Comparison of ENCODE assay signal across 7 mouse cellular contexts in the genomic region with DNA sequence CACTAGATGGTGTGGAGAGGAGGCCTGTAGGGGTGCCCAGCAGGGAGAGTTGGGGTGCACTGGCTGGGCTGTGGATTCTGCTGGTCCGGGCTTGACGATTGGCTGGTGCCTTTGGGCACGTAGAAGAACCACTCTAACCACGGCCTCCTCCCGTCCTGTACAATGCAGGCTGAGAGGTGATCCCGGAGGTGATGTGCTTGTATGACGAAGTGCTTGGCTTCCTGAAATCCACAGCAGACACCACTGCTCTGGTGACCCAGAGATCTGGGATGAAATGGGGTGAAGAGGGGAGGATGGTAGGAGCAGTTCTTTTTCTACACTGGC. TPM values are rescaled to one million over a fixed set of nuclear protein-coding genes. Genes with fewer than 3 reads are reported as not detected.
A peak's percentile ranks its signal among the peaks of the same experiment; 100 is the strongest.
DNase-seq lines count a peak whose midpoint lies in the region; ATAC-seq and TF ChIP-seq lines count a peak whose summit lies in the region.

No protein-coding gene starts in this region.

- no peak overlapping the region for H3K9ac ChIP-seq in lung, postnatal 0 days (replicated peaks; ENCODE audit: low read depth)
- H3K9ac ChIP-seq in limb, embryonic 12.5 days (replicated peaks): peak overlapping the region; percentile 85
- H3K9ac ChIP-seq in stomach, embryonic 15.5 days: no peak overlapping the region

- WGBS in lung, postnatal 0 days: 34% methylated on average over 7 of the region's 7 CpGs
- WGBS in lung, adult 2 months: 63% methylated on average over 7 of the region's 7 CpGs
- WGBS in limb, embryonic 12.5 days: 11% methylated on average over 7 of the region's 7 CpGs
- 24% methylated on average over 7 of the region's 7 CpGs for WGBS in stomach, embryonic 15.5 days

- H3K9me3 ChIP-seq in lung, postnatal 0 days (ENCODE audit: low read length): no peaks in the 10 kb centered on the region
- no peaks in the 10 kb centered on the region for H3K9me3 ChIP-seq in limb, embryonic 12.5 days
- H3K9me3 ChIP-seq in stomach, embryonic 15.5 days: no peaks in the 10 kb centered on the region

- no peak overlapping the region for H3K4me3 ChIP-seq in lung, postnatal 0 days (ENCODE audit: low read depth, low read length)
- no peak overlapping the region for H3K4me3 ChIP-seq in lung, adult 2 months (replicated peaks; ENCODE audit: extremely low read depth, low read depth, low read length)
- H3K4me3 ChIP-seq in embryonic fibroblast, embryonic 13.5 days (ENCODE audit: insufficient read depth, low read length): peak overlapping the region; percentile 3; the same call in 1 of the 2 replicates
- H3K4me3 ChIP-seq in limb, embryonic 12.5 days (replicated peaks): peak overlapping the region; percentile 65
- peak overlapping the region; percentile 32; the same call in 1 of the 2 replicates for H3K4me3 ChIP-seq in stomach, embryonic 15.5 days (replicated peaks)

- H3K27me3 ChIP-seq in lung, postnatal 0 days (replicated peaks; ENCODE audit: insufficient read depth, low read length): no peaks in the 10 kb centered on the region
- no peaks in the 10 kb centered on the region for H3K27me3 ChIP-seq in limb, embryonic 12.5 days
- H3K27me3 ChIP-seq in stomach, embryonic 15.5 days (replicated peaks): no peaks in the 10 kb centered on the region

- TF ChIP-seq EP300 in lung, postnatal 0 days (IDR thresholded peaks at IDR 0.05): no peak

- peaks cover 11% of the 10 kb centered on the region; the same call in 1 of the 2 replicates for H3K4me1 ChIP-seq in lung, postnatal 0 days (ENCODE audit: insufficient read depth, low read depth, low read length)
- peaks cover 7% of the 10 kb centered on the region for H3K4me1 ChIP-seq in lung, adult 2 months (ENCODE audit: control insufficient read depth, insufficient read depth, low read length)
- H3K4me1 ChIP-seq in embryonic fibroblast, embryonic 13.5 days (ENCODE audit: control insufficient read depth, insufficient read depth, low read length): peaks cover 20% of the 10 kb centered on the region
- H3K4me1 ChIP-seq in limb, embryonic 12.5 days (replicated peaks): peaks cover 46% of the 10 kb centered on the region
- peaks cover 30% of the 10 kb centered on the region for H3K4me1 ChIP-seq in stomach, embryonic 15.5 days

- H3K4me2 ChIP-seq in lung, postnatal 0 days (replicated peaks; ENCODE audit: low read depth, low read length): peak overlapping the region; percentile 22; the same call in 1 of the 2 replicates
- peak overlapping the region; percentile 89 for H3K4me2 ChIP-seq in limb, embryonic 12.5 days
- H3K4me2 ChIP-seq in stomach, embryonic 15.5 days: peak overlapping the region; percentile 95

- no peak overlapping the region for H3K27ac ChIP-seq in lung, postnatal 0 days (ENCODE audit: low read length)
- no peak overlapping the region for H3K27ac ChIP-seq in embryonic fibroblast, embryonic 13.5 days (ENCODE audit: insufficient read depth, low read length)
- peak overlapping the region; percentile 94 for H3K27ac ChIP-seq in limb, embryonic 12.5 days
- 0 out of 2 replicates have a peak overlapping the region, but pooled peaks have one; percentile 31 for H3K27ac ChIP-seq in stomach, embryonic 15.5 days

- no peak for DNase-seq in lung, postnatal 0 days (ENCODE audit: low spot score)
- no peak for DNase-seq in lung, adult 2 months

- peaks cover 8% of the 10 kb centered on the region; the same call in 1 of the 2 replicates for H3K36me3 ChIP-seq in lung, postnatal 0 days (ENCODE audit: insufficient read depth, low read length)
- peaks cover 34% of the 10 kb centered on the region for H3K36me3 ChIP-seq in limb, embryonic 12.5 days
- H3K36me3 ChIP-seq in stomach, embryonic 15.5 days: no peaks in the 10 kb centered on the region

- no peak for TF ChIP-seq POLR2A in lung, adult 2 months (IDR thresholded peaks at IDR 0.05; ENCODE audit: borderline replicate concordance, extremely low read depth, low read depth, low read length)
- TF ChIP-seq POLR2A in embryonic fibroblast, embryonic 13.5 days (IDR thresholded peaks at IDR 0.05; ENCODE audit: low read depth, low read length): no peak

- ATAC-seq in lung, postnatal 0 days: no peak
- ATAC-seq in limb, embryonic 12.5 days (ENCODE audit: insufficient number of reproducible peaks, insufficient read depth, low FRiP score, low TSS enrichment, low read depth): no peak
- ATAC-seq in stomach, embryonic 15.5 days (ENCODE audit: insufficient read depth, low FRiP score, low read depth): 0 out of 2 replicates have a peak, but pooled peaks have one; percentile 15
- no peak for ATAC-seq in megakaryocyte-erythroid progenitor cell, adult 5-6 weeks (replicated peaks; ENCODE audit: low FRiP score, low TSS enrichment, poor library complexity, severe bottlenecking)
- no peak for ATAC-seq in granulocyte monocyte progenitor cell, adult 5-6 weeks (replicated peaks; ENCODE audit: poor library complexity, severe bottlenecking)

- no peak for TF ChIP-seq CTCF in lung, postnatal 0 days (IDR thresholded peaks at IDR 0.05)
- TF ChIP-seq CTCF in lung, adult 2 months (IDR thresholded peaks at IDR 0.05; ENCODE audit: insufficient read depth, low read length): no peak
- TF ChIP-seq CTCF in embryonic fibroblast, embryonic 13.5 days (IDR thresholded peaks at IDR 0.05; ENCODE audit: borderline replicate concordance, insufficient read depth, low read length): no peak

RNA-seq across cellular contexts. Expression of gene Rai1, which starts 36.4 kb away (rescaled TPM):
- polyA plus RNA-seq in lung, postnatal 0 days (2015; fragmentation: Nextera tagmentation; extraction: Ambion mirVana): 13.5 and 16.2 TPM in 2 replicates
- 46.4 and 47.3 TPM in 2 replicates for polyA plus RNA-seq in lung, adult 2 months (2012; rRNA removed)
- 25.9 and 29.1 TPM in 2 replicates for polyA plus RNA-seq in embryonic fibroblast, embryonic 13.5 days (2011; ENCODE audit: insufficient read length, low read depth, missing spikeins)
- polyA plus RNA-seq in limb, embryonic 12.5 days (2016; fragmentation: Nextera tagmentation; extraction: Ambion mirVana): 36.2 and 37.5 TPM in 2 replicates
- polyA plus RNA-seq in stomach, embryonic 15.5 days (2015; fragmentation: Nextera tagmentation; extraction: Ambion mirVana): 21.7 and 24.4 TPM in 2 replicates
- 55.9 and 58.6 TPM in 2 replicates for total RNA-seq in megakaryocyte-erythroid progenitor cell, adult 5-6 weeks (2014; fragmentation: Nextera tagmentation)
- total RNA-seq in megakaryocyte-erythroid progenitor cell, adult 5-6 weeks (2017): 5.9 and 8.3 TPM in 2 replicates
- 37.5 and 52.4 TPM in 2 replicates for total RNA-seq in granulocyte monocyte progenitor cell, adult 5-6 weeks (2014; fragmentation: Nextera tagmentation)
- total RNA-seq in granulocyte monocyte progenitor cell, adult 5-6 weeks (2017): 11.0 and 13.3 TPM in 2 replicates

Comparison
In these comparisons a context has a peak if more than half of its experiments do, and no peak if none do; other contexts are left out.
1. H3K27ac ChIP-seq: peak in limb, embryonic 12.5 days (single experiment) and stomach, embryonic 15.5 days (single experiment); none in lung, postnatal 0 days (single experiment) and embryonic fibroblast, embryonic 13.5 days (single experiment).
2. H3K4me2 ChIP-seq: peak in every context shown above with its lines; median percentile 95 in stomach, embryonic 15.5 days; 89 in limb, embryonic 12.5 days; 22 in lung, postnatal 0 days.
3. H3K4me3 ChIP-seq: peak in embryonic fibroblast, embryonic 13.5 days (single experiment), limb, embryonic 12.5 days (single experiment) and stomach, embryonic 15.5 days (single experiment); none in lung, postnatal 0 days (single experiment) and lung, adult 2 months (single experiment).